Mouse (Mus musculus): Measurements from ENCODE around the gene Pla2g5. TPM values are rescaled to one million over a fixed set of nuclear protein-coding genes. Genes with fewer than 3 reads are reported as not detected.
"Not testable (repeated sequence)": the region's sequence is repeated elsewhere in the genome, so short reads cannot be mapped to it uniquely, and the experiment has no call there.

Pla2g5 gene
- total RNA-seq (2021): 10 to 100 TPM; 27.0 to 32.1 TPM

DNA sequence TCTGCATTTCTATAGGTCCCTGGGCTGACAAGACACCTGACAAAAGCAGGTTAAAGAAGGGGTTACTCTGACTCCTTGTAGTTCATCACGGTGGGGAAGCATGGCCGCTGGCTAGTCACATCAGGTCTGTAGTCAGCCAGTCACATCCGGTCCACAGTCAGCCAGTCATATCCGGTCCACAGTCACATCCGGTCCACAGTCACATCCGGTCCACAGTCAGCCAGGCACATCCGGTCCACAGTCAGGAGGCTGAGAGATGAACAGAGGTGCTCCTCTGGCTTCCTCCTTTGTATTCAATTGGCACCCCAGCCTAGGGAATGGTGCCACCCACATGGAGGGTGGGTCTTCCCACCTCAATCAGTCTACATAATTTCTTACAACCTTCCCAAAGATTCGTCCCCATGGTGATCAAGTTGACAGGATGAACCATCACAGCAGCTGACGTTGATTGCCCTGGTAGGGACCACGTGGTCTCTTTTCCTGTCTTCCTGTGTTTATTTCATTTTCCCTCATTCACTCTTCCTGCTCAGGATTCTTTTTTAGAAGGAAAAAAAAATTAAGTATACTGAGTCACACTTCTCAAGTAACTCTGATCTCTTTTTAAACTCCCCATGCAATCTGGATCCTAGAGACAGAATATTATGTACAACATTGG lies at the start of gene Pla2g5:
Pla2g5 (minus strand) TSS at position 139 of the 655 bp plus-strand sequence.
- intact Hi-C loops (cut with DNase I): no loop called here

DNA sequence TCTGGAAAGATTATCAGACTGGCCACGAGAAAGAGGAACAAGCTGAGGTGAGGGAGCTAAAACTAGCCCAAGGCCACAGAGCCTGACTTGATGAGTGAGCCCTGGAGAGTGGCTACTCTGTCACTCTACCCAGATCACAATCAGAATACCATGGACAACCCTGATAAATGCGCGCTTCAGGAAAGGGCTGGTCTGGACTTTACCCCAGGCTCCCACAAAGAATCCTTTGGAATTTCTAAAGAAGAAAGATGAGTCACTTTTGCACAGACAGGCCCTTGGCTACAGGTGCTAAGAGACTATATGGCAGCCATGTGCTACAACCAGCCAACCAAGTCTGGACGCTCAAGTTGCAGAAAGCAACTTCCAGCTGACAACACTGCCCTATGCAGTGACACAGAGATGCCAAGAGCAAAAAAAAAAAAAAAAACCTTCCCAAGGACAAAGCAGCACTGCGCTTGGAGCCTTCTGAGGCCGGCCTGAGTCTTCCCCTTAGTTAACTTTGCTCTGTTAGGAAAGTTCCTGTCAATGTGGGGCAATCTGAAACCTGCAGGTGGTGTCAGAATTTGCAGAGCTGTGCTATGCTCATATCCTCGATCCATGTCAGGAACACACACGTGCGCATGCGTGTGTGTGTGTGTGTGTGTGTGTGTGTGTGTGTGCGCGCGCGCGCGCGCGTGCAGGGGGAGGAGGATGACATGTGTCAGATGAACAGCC lies 42.5 kb upstream of the Pla2g5 start:
- intact Hi-C loops (cut with DNase I): no loop called here
- no peak for DNase-seq

More for the DNA sequence above, at the start of gene Pla2g5:
- no peak for DNase-seq

DNA sequence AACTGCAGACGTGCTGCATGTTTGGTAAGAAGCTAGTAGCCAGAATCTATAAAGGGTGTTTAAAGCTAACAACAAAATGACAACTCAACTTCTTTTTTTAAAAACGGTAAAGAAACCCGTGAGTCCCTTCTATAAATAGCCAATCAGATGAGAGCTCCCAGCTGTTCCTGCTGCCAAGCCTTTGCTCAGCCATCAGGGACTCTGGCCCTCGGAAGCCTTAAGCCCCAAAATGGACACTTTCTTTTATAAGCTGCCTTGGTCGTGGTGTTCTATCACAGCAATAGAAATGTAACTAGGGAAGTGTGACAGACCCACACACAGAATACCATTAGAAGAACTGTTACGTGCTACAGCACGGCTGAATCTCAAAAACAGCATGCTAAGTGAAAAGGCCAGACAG lies 36.1 kb upstream of the Pla2g5 start:
- DNase-seq: no peak
- intact Hi-C loops (cut with DNase I): no loop called here

DNA sequence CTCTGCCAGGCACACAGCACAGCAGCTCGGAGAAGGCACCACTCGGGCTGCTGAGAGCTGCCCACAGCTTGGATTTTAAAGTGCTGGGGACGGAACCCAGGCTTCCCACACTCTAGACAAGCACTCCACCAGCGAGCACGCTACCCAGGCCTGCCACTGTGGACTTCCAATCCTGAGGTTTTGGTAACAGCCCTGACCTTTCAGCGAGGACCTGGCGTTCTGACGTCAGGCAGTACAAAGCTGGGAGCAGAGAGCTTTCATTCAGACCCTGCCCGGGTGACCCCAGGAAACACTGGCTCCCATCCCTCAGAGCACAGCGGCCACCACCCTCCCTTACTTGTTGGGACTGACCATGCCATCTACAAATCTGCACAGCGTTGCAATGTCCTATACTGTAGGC lies 30.5 kb upstream of the Pla2g5 start:
- DNase-seq; intact Hi-C loops (cut with DNase I): not testable (repeated sequence)

DNA sequence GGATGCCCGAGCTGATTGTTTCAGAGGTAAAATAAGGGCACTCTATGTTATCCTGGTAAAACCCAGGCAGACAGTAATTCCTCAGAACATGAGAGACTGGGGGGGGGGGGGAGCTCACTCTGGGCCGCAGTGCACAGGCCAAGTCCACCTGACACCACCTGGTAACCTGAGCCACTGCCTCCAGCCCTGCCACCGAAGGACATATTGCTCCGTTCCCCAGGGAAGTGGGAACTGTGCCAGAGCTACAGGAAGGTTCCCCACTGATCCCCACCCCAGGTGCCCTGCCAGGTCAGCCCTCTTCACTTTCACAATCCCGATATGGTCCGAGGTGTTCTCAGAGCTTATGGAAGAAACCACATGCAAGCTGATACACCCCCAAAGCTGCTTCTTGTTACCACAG lies 29.4 kb upstream of the Pla2g5 start:
- intact Hi-C loops (cut with DNase I): no loop called here
- DNase-seq: no peak

DNA sequence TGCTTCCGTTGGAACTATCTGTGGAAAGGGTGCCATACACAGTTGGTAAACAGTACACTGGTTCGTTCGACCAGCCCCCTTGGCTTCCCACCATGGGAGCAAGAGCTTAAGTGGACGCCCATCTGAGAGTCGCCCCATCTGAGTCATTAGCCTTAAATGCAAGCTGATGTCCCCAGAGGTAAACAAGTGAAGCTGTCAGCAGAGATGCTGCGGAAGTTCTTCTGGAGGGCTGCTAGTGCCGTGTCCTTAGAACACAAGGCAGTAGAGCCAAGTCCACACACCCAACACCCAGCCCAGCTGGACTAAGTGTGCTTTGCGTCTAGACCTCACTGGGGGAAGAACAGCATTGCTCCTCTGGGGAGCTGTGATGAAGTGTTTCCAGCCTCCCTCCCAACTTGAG lies 26.4 kb upstream of the Pla2g5 start:
- DNase-seq: peak; percentile 9 to 20
- intact Hi-C loops (cut with DNase I): no loop called here

DNA sequence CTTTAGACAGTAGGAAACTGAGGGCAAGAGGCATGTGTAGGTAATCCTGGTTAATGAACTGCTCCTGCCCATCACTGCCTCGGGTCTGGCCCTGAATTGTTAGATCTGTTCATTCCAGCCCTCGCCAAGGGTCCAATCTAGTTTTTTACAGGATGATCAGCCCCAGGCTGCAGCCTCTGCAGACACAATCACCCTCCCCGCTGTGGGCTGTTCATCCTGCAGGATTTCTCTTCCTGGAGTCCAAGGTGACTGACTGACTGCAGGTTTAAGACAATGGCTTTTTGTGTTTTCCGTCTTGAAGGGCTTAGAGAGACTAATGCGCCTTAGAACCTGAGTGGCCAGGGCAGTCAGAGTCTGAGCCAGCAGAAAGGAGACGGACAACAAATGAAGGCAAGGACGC lies 25.9 kb upstream of the Pla2g5 start:
- DNase-seq: no peak
- intact Hi-C loops (cut with DNase I): no loop called here

DNA sequence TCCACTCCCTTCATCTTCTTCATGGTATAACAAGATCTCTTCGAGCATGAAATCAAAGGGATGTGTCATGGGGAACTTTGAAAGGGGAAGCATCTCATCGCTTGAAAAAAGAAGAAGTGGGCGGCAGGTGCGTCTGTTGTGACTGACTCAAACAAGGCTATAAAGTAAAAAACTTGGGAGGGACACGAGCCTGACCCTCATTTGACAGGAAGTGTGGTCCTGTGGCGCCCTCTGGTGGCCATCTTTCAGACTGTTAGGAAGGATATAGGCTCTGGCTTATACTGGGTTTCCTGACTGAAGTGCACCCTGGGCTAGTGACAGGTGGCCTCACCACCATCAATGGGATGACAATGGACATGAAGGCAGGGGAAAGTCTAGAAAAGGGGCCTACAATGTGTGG lies 21.0 kb upstream of the Pla2g5 start:
- DNase-seq: peak; percentile 83 to 91
- intact Hi-C loops (cut with DNase I): loop anchor here (1.0 kb wide), 1 partner anchor 18 kb away; no protein-coding TSS in a partner anchor

DNA sequence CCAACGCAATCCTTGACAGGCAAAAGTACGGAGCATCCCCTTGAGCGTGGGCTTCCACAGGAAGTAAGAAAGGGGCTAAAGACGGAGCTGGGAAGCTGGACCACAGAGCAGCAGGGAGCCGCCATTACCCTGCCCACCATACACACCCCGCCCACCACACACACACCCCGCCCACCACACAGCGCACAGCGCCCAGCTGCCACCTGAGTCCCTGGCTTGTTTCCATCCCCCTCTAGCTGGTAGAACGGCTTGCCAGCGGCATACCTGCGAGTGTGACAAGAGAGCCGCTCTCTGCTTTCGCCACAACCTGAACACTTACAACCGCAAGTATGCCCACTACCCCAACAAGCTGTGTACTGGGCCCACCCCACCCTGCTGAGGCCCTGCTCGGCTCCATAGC lies 18.9 kb upstream of the Pla2g5 start:
- DNase-seq: no peak
- intact Hi-C loops (cut with DNase I): no loop called here

DNA sequence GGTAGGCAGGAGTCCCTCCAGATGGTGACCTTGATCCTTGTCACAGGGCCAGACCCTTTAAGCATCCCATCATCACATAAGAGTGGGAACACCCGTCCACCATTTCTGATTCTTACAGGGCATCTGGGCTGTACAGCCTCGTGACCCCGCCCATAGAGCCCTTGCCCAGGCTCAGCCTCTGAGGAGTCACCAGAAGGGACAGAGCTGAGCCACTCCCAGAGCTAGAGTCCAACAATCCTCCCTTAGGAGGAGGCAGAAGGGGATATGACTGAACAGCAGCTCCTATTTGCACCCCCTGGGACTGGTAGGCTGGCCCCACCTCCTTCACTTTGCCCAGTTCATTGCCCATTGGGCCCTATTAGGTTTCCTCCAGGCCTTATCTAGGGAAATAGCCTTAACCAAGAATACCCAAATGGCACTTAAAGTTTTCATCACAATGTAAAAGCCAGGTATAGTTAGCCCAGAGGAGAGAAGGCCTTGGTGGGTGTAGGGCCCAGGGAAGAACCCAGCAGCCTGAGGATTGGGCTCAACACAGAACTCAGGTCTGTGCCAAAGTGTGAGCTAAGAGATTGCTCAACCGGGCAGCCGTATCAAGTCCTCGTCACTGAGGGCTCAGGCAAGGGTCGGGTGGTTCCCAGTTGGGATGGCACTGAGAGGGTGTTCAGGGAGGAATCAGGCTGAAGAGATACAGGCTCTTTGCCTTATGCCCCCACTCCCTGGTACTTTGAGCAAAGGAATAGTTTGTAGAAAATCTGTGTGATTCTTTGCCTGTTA lies 17.7 kb upstream of the Pla2g5 start:
- intact Hi-C loops (cut with DNase I): no loop called here
- DNase-seq: peak; percentile 35 to 49

DNA sequence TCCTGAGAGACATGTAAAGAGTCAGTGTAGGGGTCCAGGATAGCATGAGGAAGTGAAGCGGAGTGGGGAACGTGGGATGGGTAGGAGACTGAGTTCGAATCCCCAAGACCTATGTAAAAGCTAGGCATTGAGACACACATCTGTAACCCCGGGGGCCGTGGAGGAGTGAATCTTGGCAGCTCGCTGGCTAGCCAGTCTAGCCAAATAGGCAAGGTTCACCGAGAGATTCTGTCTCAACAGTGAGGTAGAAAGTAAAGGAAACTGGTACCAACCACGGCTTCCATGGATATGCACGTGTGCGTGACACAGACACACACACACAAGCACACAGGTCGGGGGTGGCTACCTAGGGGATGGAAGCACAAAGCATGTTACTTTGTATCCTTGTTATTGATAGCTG lies 16.5 kb upstream of the Pla2g5 start:
- intact Hi-C loops (cut with DNase I): no loop called here
- DNase-seq: no peak

DNA sequence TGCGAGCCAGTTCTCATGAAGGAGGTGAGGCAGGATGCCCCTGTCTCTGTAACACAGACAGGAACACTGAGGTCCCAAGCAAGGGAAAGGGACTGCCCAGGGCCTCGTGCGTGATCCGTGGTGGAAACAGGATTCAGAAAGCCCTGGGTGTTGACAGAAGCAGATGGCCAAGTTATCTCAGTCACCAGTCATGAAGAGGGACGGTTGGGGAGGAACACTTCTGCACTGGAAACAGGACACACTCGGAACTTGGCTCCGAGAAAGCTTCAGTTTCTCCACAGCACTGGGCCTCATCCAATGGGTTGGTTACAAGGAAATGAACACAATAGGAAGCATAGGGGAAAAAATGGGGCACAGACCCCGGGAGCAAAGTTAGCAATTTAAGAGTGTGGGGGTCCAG lies 15.5 kb upstream of the Pla2g5 start:
- DNase-seq: peak; percentile 43
- intact Hi-C loops (cut with DNase I): no loop called here

DNA sequence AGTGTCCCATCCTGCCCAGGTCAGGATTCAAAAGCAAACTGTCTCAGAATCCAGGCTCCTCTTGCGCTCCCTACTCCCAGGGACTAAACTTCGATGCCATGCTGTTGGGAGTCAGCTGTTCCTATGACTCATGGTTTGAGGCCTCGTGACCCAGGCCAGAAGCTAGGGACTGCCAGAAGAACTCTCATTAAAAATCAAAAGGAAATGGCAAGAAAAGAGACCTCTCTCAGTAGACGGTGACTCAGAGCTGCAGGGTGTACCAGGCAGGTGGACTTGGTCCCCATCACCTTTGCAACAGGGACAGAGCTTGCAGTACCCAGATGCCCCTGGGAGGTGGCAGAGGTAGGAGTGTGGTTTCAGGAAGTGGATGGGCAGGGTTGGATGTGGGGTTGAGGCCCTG lies 14.4 kb upstream of the Pla2g5 start, which contains the start of gene Pla2g2e:
Pla2g2e (plus strand) TSS at position 212 of the 400 bp plus-strand sequence.
- intact Hi-C loops (cut with DNase I): no loop called here
- DNase-seq: peak in 1 of 2 experiments; percentile 15

DNA sequence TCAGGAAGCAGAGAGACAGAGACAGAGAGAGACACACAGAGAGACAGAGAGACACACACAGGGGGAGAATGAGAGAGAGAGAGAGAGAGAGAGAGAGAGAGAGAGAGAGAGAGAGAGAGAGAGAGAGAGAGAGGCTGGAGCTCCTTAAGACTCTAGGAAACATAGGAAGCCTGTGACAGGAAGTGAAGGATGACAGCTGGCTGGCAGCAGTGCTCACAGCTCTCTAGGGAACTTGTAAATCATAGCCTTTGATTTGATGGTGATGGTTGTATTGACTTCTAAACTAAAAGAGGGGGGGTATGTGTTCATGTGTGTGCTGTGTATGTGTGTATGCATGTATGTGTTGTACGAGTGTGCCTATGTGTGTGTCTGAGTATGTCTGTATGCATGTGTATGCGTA lies 12.7 kb upstream of the Pla2g5 start:
- DNase-seq: no peak
- intact Hi-C loops (cut with DNase I): no loop called here

DNA sequence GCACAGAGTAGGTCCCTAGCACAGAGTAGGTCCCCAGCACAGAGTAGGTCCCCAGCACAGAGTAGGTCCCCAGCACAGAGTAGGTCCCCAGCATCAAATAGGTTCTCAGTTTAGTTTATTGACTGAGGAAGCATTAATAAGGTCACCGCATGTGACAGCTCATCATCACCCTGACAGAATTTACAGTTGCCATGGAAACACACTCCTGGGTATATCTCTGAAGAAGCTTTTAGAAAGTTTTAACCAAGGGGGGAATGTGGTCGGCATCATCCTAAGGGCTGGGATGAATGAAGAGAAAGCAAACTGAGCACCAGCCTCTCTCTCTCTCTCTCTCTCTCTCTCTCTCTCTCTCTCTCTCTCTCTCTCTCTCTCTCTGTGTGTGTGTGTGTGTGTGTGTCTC lies 12.0 kb upstream of the Pla2g5 start:
- intact Hi-C loops (cut with DNase I); DNase-seq: not testable (repeated sequence)

DNA sequence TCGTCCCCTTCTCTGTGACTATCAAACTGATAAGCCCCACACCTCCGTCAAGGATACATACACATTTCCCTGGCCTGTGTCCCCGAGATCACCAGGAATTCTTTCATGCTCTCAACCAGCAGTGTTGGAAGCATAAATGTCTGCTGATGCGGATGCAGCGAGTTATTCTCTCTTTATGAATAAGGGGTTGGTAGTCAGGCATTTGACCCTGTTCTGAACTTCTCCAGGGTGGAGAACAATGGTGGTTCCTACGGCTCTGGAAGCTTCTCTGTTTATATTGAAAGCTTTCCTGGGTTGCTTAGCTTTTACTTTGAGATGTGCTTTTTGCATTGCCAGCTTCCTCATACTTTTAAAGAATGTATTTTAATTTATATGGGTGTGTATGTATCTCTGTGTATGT lies 10.6 kb upstream of the Pla2g5 start, which contains the start of gene Gm13030:
Gm13030 (minus strand) TSS at position 101 of the 400 bp plus-strand sequence.
- no peak for DNase-seq
- intact Hi-C loops (cut with DNase I): no loop called here

DNA sequence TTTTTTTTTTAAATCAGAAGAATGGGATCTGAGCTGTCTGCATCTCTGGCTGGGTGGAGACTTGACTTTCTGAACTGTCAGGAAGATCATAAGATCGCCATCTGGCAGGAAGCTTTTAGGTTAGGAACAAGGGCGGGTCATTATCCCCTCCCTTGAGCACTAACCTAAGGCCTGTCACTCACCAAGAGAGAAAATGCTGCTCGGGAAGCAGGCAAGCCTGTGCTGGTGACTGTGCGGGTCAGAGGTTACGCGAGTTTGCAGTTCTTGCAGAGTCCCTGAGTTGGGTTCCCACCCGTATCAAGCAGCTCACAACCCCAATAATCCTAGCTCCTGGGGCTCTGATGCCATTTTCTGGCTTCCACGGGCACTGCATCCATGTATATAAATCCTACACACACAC lies 5.4 kb upstream of the Pla2g5 start:
- no peak for DNase-seq
- intact Hi-C loops (cut with DNase I): no loop called here

DNA sequence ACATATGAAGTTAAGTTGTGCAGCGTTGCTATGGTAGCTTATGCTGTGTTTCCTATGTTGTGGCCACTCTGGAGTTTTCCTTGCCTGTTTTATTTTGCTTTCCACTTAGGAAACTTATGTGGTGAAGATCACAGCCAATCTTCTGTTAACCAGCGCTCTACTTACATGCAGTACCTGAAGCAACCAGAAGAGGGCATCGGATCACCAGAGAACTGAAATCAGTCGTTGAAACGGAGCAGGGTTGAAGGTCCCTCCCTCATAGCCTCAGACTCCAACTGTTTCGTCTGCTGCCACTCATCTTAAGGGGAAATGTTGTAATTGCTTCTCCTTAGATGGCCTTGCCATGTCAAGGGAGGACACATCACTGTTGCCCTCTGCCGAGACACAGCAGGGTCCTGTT lies 3.1 kb upstream of the Pla2g5 start:
- intact Hi-C loops (cut with DNase I): loop anchor here (1.0 kb wide), 1 partner anchor 18 kb away; no protein-coding TSS in a partner anchor
- peak; percentile 77 to 81 for DNase-seq

DNA sequence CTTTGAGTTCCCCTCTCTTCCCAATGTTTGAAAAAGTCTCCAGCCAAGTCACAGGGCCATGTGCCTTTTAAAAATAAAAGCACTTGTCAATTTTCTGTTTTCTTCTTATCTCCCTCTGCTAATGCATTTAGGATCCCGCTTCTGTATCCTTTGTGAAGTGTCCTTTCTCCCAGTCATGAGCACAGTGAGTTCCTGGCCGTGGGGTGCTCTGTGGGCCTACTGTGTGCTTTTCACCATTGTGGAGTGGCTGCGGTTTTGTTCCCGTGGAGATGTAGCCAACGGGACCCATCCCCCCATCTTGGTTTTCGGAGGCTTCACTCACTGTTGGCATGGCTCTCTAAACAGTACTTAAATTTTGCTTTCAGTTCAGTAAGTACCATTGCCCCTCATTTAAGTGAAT lies 2.7 kb upstream of the Pla2g5 start:
- no peak for DNase-seq
- intact Hi-C loops (cut with DNase I): loop anchor here (1.0 kb wide), 1 partner anchor 18 kb away; no protein-coding TSS in a partner anchor

DNA sequence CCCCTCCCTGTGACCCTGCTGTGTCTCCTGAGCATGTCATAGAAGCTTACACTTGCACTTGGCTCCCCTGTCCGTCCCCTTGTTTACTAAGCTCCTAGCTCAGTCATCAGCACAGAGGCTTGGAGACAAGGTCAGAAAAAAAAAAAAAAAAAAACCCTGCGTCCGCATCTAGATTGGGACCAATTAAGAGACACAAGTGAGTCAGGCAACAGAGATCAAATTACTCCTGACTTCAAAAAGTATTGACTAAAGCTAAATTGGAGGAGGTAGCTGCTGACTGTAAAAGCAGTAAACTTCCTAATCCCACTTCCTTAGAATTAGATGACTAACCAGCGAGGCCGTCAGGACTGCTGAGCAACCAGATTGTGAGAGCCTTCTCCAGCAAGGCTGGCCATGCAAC lies 1.8 kb upstream of the Pla2g5 start:
- intact Hi-C loops (cut with DNase I): no loop called here
- no peak for DNase-seq

DNA sequence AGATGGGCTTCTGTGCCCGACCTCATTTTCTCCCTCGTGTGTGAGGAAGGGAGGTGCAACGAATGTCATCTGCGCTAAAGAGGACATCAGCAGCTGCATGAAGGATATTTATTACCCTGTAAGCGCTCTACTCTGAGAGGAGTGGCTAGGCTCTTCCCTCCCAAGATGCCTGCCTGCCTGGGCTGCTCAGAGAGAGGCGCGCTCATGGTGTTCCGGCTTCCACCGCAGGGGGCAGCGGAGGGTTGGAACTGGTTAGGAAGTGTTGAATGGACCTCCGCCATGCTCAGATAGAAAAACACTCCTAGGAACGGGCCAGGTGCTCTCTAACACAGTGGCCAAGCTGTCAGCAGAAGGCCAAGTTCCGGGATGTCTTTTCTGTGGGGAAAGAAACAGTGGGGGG lies 3.6 kb downstream of the Pla2g5 start:
- intact Hi-C loops (cut with DNase I): no loop called here
- DNase-seq: peak; percentile 36 to 65

Measured in heart, postnatal 36 days (tissue).